ENCODE assay signal across 15 mouse cellular contexts in the genomic region with DNA sequence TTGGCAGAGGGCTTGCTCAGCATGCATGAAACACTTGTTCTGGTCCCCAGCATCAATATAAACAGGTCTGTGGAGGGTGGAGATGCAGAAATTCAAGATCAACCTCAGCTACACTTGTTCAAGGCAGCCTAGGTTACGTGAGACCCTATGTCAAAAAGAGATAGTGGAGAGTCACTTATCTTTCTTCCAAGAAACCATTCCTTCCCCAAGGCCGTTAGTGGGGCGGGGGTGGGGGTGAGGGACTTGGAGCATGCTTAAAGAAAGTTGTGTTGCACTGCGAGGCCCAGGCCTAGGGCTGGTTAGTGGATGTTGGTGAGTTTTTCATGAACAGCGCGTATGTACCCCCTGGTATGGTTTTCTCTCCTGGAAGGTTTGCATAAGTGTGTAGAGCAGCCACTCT.
"Had no signal": no experiment of that assay in that cellular context is flagged by ENCODE, and none has a peak within 500 bp of the region (broad histone marks: within the 10 kb centered on the region; RNA-seq: fewer than 3 reads in every experiment).

No protein-coding gene starts in this region.

- H3K27ac ChIP-seq: intestine, embryonic 15.5 days; limb, embryonic 15.5 days; midbrain, embryonic 12.5 days; neural tube, embryonic 13.5 days; stomach, embryonic 15.5 days had no signal

- ATAC-seq: intestine, embryonic 15.5 days; midbrain, embryonic 16.5 days had no signal

- H3K36me3 ChIP-seq: intestine, embryonic 15.5 days; limb, embryonic 15.5 days; midbrain, embryonic 12.5 days; neural tube, embryonic 13.5 days; stomach, embryonic 15.5 days had no signal

- H3K4me1 ChIP-seq: intestine, embryonic 15.5 days; limb, embryonic 15.5 days; megakaryocyte, embryonic 14.5 days; neural tube, embryonic 13.5 days; stomach, embryonic 15.5 days had no signal

- H3K4me2 ChIP-seq: intestine, embryonic 15.5 days; limb, embryonic 15.5 days; lung, embryonic 14.5 days; midbrain, embryonic 12.5 days; neural tube, embryonic 13.5 days; stomach, embryonic 15.5 days had no signal

- H3K27me3 ChIP-seq: intestine, embryonic 15.5 days; limb, embryonic 15.5 days; megakaryocyte, embryonic 14.5 days; neural tube, embryonic 13.5 days; stomach, embryonic 15.5 days had no signal

- H3K9me3 ChIP-seq: intestine, embryonic 15.5 days; limb, embryonic 15.5 days; midbrain, embryonic 12.5 days; neural tube, embryonic 13.5 days; stomach, embryonic 15.5 days had no signal

- DNase-seq: kidney, adult 18-20 months; kidney, postnatal 14 days; lung, postnatal 10 days; retina, postnatal 1 day; right cerebral cortex, postnatal 14 days; thymus, adult 2 months; thymus, postnatal 25 days had no signal

- H3K4me3 ChIP-seq: intestine, embryonic 15.5 days; limb, embryonic 15.5 days; megakaryocyte, embryonic 14.5 days; midbrain, embryonic 12.5 days; neural tube, embryonic 13.5 days; stomach, embryonic 15.5 days had no signal

- H3K9ac ChIP-seq: intestine, embryonic 15.5 days; limb, embryonic 15.5 days; lung, embryonic 14.5 days; midbrain, embryonic 12.5 days; neural tube, embryonic 13.5 days; stomach, embryonic 15.5 days had no signal
